Mouse (Mus musculus) stomach, postnatal 0 days (tissue): ENCODE results near the gene Gm49320.

Source experiments
- CTCF ChIP-seq: IDR thresholded peaks from 2 replicates; pipeline ENCODE4 v1.5.1; 2016; ENCODE audit warnings: antibody characterized with exemption, low read depth, mild to moderate bottlenecking, moderate library complexity
- EP300 ChIP-seq: optimal IDR thresholded peaks from 2 replicates; pipeline ENCODE3; 2016; ENCODE audit warnings: antibody characterized with exemption

DNA sequence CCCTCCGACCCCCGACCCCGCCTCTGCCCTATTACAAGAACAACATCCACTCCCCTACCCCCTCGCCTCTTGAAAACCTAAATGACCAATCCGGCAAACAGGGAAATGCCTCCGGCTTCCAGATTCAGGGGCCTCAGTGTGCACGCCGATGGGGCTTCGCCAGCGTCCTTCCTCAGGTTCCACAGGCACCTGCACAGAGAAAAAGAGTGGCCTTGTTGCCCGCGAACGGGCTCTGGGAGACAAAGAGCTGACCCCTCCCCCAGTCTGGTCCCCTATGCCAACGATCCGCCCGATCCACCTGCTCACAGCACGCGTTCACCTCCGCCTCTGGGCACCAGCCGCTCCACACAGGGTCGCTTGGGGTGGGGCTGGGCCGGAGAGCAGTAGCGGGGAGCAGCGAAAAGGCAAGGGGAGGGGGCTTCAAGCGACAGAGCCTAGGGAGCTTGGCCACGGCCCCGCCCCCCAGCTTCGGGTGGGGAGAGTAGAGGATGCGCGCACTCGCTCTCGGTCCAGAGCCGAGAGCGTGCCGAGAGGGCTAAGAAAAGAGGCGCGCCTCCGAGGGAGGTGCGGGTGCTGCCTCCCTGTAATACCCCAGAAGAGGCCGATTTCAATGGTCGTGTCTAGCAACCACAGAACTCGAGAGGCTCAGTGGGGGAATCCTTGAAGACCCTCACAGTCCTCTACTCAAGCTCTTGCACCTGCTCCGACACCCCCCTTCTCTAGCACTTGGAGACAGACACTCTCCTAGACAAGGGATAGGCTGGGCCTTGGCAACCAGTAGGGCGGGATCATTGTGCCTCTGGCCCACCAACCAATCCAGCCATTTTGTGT, 21.7 kb upstream of the Gm49320 start, which contains the start of gene Prr36:
- TF ChIP-seq EP300, result no peak
- no peak for TF ChIP-seq CTCF
